Mouse (Mus musculus) thymus, adult 2 months (tissue): ENCODE results near the gene Ell.

ENCODE experiments used
- CTCF ChIP-seq: fragments of 200-500 bp; IDR thresholded peaks from 2 replicates; pipeline ENCODE4 v1.5.1; 2012; ENCODE audit warnings: mild to moderate bottlenecking, control low read depth, low read length, moderate library complexity, borderline replicate concordance; ENCODE audit not compliant: control insufficient read depth, poor library complexity, insufficient read depth; ENCODE audit errors: extremely low read depth
- POLR2A ChIP-seq: fragments of 200-500 bp; IDR thresholded peaks from 2 replicates; pipeline ENCODE4 v1.6.1; 2012; ENCODE audit warnings: mild to moderate bottlenecking, low read length, control low read depth, moderate library complexity; ENCODE audit not compliant: control insufficient read depth, poor library complexity, insufficient read depth; ENCODE audit errors: extremely low read depth

- TF ChIP-seq POLR2A (no peak), CTCF (peak; percentile 95)
Measured at GRCm38 (mm10) chr8:70610796-70611771, 71.8 kb downstream of the Ell start.
